Mouse (Mus musculus) embryonic facial prominence, embryonic 15.5 days (tissue): Measurements from ENCODE around the gene Prr7. TPM values are rescaled to one million over a fixed set of nuclear protein-coding genes. Genes with fewer than 3 reads are reported as not detected.

ENCODE experiments used
- ATAC-seq: fragments of 200-750 bp; cut with Nextera tagmentation; 2 replicates; pipeline ENCODE4 v1.8.0; 2017; ENCODE audit warnings: low read depth, moderate TSS enrichment; ENCODE audit not compliant: insufficient number of reproducible peaks, low FRiP score, low TSS enrichment
- H3K27ac ChIP-seq: fragments of 300-500 bp; sonication (generic); replicated peaks from 2 replicates; pipeline ENCODE4 v1.5.1; 2015; ENCODE audit warnings: mild to moderate bottlenecking, inconsistent platforms
- H3K27me3 ChIP-seq: fragments of 300-500 bp; sonication (generic); 2 replicates; pipeline ENCODE4 v1.6.1; 2015; ENCODE audit warnings: inconsistent platforms
- H3K36me3 ChIP-seq: fragments of 300-500 bp; sonication (generic); 2 replicates; pipeline ENCODE4 v1.6.1; 2015; ENCODE audit warnings: mild to moderate bottlenecking, inconsistent platforms
- H3K4me1 ChIP-seq: fragments of 300-500 bp; sonication (generic); 2 replicates; pipeline ENCODE4 v1.6.1; 2015; ENCODE audit warnings: inconsistent platforms
- H3K4me2 ChIP-seq: fragments of 300-500 bp; sonication (generic); replicated peaks from 2 replicates; pipeline ENCODE4 v1.6.1; 2015; ENCODE audit warnings: mild to moderate bottlenecking, inconsistent platforms
- H3K4me3 ChIP-seq: fragments of 300-500 bp; sonication (generic); replicated peaks from 2 replicates; pipeline ENCODE4 v1.5.1; 2015; ENCODE audit warnings: mild to moderate bottlenecking, inconsistent platforms
- H3K9ac ChIP-seq: fragments of 300-500 bp; sonication (generic); 2 replicates; pipeline ENCODE4 v1.6.1; 2015; ENCODE audit warnings: inconsistent platforms
- H3K9me3 ChIP-seq: fragments of 300-500 bp; sonication (generic); replicated peaks from 2 replicates; pipeline ENCODE4 v1.6.1; 2016; ENCODE audit warnings: inconsistent platforms
- WGBS: fragments of 180-500 bp; shearing (Covaris S2); methylation state at CpG from one replicate; pipeline ENCODE4 v1.1.7; 2015; 5-methylcytosine and 5-hydroxymethylcytosine counted together
- microRNA-seq: library from miRNA; unstranded; fragments of <30 nt; microRNA quantifications from one replicate; pipeline ENCODE4, GENCODE M21; 2016; ENCODE audit warnings: borderline number of aligned reads
- polyA plus RNA-seq: library from polyadenylated mRNA; unstranded; fragments of >200 nt; fragmentation: Nextera tagmentation; extraction: Ambion mirVana; gene quantifications from 2 replicates; pipeline ENCODE4 v1.2.1, GENCODE M21; 2015

The Prr7 gene
- polyA plus RNA-seq, 1 experiment from 2014 or later: 1.5 TPM

DNA sequence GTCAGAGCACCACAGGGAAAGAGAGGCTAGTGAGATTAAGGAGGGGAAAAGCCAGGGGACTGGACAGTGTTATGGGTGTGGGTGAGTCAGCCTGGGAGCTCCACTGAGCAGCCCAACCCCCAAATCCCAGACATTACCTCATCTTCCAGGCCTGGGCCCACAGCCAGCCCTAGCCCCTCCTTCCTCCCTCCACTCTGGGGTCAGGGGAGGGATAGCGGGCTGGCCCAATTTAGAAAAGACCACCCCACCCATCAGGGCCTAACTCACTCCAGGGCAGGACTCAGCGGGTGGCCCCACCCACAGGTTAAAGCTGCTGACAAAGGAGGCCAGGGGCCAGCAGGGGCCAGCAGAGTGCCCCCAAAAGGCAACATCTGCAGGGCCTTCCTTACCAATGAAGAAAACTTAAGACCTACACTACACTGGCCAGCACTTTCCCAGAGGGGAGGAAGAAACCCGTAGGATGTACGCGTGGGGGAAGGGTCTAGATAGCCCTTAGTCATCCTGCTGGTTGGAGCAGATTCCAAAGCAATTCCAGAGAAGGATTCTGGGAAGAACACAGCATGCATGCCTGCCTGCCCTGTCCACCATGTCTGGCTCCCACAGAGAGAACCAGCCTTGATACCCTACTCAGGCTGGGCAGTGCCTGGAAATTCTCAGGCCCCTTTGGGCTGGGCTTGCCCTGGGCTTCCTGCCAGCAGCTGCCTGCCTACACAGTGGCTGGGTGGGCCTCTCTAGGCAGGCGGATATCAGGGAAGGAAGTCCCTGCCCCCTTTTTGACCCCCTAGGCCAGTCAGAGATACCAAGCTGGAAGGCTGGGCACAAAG is 46.8 kb downstream of the Prr7 start:
- H3K4me1 ChIP-seq: peaks cover 45% of the 10 kb centered on the region
- no peaks in the 10 kb centered on the region for H3K27me3 ChIP-seq
- peak; percentile 83 for ATAC-seq
- peak overlapping the region; percentile 5; the same call in 1 of the 2 replicates for H3K9ac ChIP-seq
- peaks cover 46% of the 10 kb centered on the region for H3K36me3 ChIP-seq
- H3K4me3 ChIP-seq: peak overlapping the region; percentile 63
- H3K9me3 ChIP-seq: no peaks in the 10 kb centered on the region
- 9% methylated on average over 6 of the region's 6 CpGs for WGBS
- peak overlapping the region; percentile 88 for H3K27ac ChIP-seq
- H3K4me2 ChIP-seq: peak overlapping the region; percentile 76

DNA sequence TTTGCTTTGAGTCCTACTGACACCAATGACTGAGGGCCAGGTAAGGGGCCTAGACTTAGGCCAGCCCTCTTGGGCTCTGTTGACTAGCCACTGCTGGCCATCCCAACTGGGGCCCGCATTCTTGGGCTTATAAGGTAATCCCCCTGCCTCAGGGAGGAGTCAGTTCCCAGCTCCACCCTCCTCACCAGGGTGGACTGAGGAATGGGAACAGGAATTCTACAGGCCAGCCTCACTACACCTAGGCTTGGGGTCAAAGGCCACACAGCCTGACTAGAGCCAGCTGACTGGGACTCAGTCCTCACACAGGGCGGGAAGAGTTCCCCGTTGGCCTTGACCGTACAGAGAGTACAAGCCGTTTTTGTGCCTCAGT is 47.4 kb downstream of the Prr7 start:
- H3K36me3 ChIP-seq: peaks cover 40% of the 10 kb centered on the region
- H3K27ac ChIP-seq: peak overlapping the region; percentile 88
- 28% methylated on average over 5 of the region's 5 CpGs for WGBS
- peak overlapping the region; percentile 5; the same call in 1 of the 2 replicates for H3K9ac ChIP-seq
- peak overlapping the region; percentile 63 for H3K4me3 ChIP-seq
- H3K9me3 ChIP-seq: no peaks in the 10 kb centered on the region
- H3K4me1 ChIP-seq: peaks cover 45% of the 10 kb centered on the region
- no peaks in the 10 kb centered on the region for H3K27me3 ChIP-seq
- no peak for ATAC-seq
- H3K4me2 ChIP-seq: peak overlapping the region; percentile 76

DNA sequence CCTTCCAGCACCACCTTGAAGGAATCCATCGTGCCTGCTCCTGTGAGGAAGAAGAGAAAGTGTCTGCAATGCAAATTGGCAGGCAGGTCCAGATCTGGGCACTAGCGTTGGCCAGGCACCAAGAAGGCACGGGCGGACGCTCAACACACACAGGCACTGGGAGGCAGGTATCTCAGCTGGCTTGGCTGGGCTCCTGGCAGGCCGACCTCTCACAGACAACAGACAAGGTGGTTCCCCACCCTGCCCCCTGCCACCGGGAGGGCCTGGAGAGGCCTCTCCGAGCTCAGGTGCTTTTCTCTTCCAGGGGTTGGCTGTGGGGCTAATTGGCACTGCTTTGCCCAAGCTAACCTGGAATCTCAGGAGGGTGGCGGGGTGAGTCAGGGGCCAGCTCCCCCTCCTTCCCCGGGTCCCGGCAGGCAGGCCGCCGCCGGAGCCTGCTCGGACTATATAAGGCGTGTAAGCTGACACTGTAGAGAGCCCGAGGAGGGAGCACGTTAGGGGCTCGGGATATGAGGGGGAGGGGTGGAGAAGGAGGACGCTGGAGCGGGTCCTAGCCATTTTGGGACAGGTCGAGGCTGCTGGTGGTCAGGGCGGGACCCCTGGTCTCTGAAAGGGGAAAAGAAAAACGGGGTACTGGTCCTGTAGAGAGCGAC is 48.4 kb downstream of the Prr7 start:
- peak overlapping the region; percentile 63 for H3K4me3 ChIP-seq
- peaks cover 30% of the 10 kb centered on the region for H3K36me3 ChIP-seq
- H3K9me3 ChIP-seq: no peaks in the 10 kb centered on the region
- H3K4me1 ChIP-seq: peaks cover 42% of the 10 kb centered on the region
- peak overlapping the region; percentile 76 for H3K4me2 ChIP-seq
- peak overlapping the region; percentile 88 for H3K27ac ChIP-seq
- ATAC-seq: peak; percentile 72
- H3K9ac ChIP-seq: peak overlapping the region; percentile 66
- H3K27me3 ChIP-seq: no peaks in the 10 kb centered on the region
- under 1% methylated on average over 25 of the region's 25 CpGs for WGBS

DNA sequence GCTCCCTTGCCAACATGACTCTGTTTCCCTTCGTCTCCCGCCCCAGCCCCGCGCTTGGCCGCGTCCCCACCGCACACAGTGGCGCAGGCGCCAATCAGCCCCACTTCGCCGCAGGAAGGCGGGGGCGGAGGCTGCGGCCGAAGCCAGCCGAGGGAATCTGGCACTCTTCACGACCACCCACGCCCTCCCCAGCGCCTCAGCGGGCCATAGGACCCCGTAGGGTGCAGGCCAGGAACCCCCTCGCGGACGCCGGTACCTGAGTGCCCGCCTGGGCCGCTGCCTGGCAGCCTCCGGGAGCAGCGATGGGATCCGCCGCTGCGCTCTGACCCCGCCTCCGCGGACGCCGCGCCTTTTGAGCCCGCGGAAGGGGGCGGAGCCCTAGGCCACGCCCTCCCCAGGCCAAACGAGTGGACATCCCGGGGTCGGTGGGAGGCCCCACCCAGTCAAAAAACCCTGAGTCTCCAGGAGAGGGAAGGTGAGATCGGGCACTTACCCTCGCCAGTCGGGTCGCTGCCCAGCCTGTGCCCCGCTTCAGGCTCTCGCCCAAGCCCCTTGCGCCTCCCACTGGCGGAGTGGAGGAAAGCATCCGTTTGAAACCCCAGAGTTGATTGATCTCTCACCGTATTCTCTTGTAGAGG is 49.2 kb downstream of the Prr7 start, which contains the start of gene Pdlim7:
Gene Pdlim7, minus strand, starts transcription at position 566 of the 638 bp plus-strand sequence.
- Histone ChIP-seq H3K36me3 (peaks cover 22% of the 10 kb centered on the region), H3K27ac (peak within 1 kb of the TSS; percentile 88), H3K4me2 (peak within 1 kb of the TSS; percentile 76), H3K9ac (peak within 1 kb of the TSS; percentile 66), H3K9me3 (no peaks in the 10 kb centered on the region), H3K4me3 (peak within 1 kb of the TSS; percentile 63), H3K4me1 (peaks cover 42% of the 10 kb centered on the region), H3K27me3 (no peaks in the 10 kb centered on the region)
- peak; percentile 78 for ATAC-seq
- WGBS: under 1% methylated on average over 55 of the region's 55 CpGs

DNA sequence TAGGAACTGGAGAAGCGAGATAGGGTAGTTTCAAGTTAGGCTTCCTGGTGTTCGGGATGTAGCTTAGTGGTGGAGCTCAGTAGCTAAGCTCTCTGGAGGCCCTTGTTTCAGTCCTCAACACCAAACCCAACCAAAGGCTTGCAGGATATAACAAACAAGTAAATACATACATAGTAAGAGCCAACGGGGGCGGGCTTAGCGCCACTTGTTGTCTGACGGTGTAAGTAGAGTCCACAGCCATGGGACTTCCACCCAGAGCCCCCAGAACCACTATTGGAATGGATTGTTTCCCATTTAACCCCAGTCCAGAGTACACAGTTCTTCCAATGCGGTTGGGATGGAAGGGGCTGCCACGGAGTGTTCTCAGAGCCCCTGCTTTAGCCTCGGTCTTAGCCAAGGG is 49.8 kb downstream of the Prr7 start:
- no peaks in the 10 kb centered on the region for H3K27me3 ChIP-seq
- peaks cover 36% of the 10 kb centered on the region for H3K4me1 ChIP-seq
- peaks cover 16% of the 10 kb centered on the region for H3K36me3 ChIP-seq
- H3K9ac ChIP-seq: no peak overlapping the region
- WGBS: 33% methylated on average over 9 of the region's 9 CpGs
- ATAC-seq: no peak
- peak overlapping the region; percentile 76 for H3K4me2 ChIP-seq
- H3K27ac ChIP-seq: no peak overlapping the region
- H3K4me3 ChIP-seq: peak overlapping the region; percentile 63
- no peaks in the 10 kb centered on the region for H3K9me3 ChIP-seq

DNA sequence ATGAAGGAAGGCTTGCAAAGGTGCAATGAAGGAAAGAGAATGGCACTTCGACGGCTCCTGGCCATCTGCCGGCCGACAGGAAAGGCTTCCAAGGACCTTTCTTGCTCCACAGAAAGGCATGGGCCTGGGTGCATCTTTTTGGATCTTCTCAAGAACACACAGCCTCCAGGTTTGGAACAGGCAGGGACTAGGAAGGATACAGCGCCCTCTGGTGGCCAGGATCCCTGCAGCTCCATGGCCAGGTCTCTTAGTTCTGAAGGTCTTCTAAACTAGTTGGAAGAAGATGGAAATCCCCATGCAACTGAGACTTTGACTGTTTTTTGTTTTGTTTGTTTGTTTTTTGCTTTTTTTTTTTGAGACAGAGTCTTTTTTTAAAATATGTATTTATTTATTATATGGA is 52.9 kb downstream of the Prr7 start:
- Histone ChIP-seq H3K27ac (no peak overlapping the region), H3K9ac (no peak overlapping the region), H3K9me3 (0 out of 2 replicates have a peak, but pooled peaks cover 2% of the 10 kb centered on the region), H3K27me3 (no peaks in the 10 kb centered on the region), H3K4me1 (peaks cover 6% of the 10 kb centered on the region), H3K36me3 (no peaks in the 10 kb centered on the region), H3K4me3 (no peak overlapping the region), H3K4me2 (no peak overlapping the region)
- no peak for ATAC-seq
- WGBS: 6% methylated on average over 5 of the region's 5 CpGs

DNA sequence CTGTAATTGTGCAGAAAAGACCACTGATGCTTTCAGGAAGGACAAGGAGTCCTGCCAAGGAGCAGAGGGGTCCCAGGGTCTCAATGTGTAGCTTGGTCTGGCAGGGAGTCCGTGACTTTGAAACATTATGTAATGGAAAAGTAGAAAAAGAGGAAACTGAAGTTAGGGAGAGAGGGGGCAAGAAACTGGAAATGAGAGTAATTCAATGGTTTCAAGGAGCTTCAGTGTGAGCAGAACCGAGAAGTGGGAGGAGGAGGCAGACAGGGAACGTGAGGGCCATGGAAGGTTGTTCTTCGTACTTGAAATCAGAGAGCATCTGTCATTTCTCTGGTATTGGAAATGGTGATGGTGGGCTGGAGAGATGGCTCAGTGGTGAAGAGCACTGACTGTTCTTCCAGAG is 55.5 kb downstream of the Prr7 start:
- H3K4me3 ChIP-seq: no peak overlapping the region
- H3K27me3 ChIP-seq: no peaks in the 10 kb centered on the region
- 68% methylated on average over 4 of the region's 4 CpGs for WGBS
- H3K27ac ChIP-seq: no peak overlapping the region
- H3K36me3 ChIP-seq: no peaks in the 10 kb centered on the region
- H3K9me3 ChIP-seq: 0 out of 2 replicates have a peak, but pooled peaks cover 2% of the 10 kb centered on the region
- no peak overlapping the region for H3K9ac ChIP-seq
- ATAC-seq: no peak
- no peaks in the 10 kb centered on the region for H3K4me1 ChIP-seq
- no peak overlapping the region for H3K4me2 ChIP-seq

DNA sequence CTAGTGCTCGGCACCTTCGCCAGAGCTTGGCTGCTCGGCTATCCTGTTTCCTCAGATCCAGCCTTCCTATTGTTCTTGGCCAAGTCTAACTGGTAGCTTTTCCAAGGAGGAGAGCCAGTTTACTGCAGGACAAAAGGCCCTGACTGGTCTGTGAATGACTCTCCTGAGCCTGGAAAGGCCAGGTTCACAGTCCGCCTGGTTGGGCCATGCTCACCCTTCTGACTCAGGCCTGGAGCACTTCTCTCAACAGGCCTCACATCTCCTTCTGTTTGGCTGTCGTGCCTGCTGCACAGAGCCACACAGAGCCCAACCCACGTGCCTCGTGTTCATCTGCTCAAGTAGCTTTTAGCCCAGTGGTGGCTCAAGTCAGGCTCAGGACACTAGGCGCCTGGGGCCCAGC is 58.7 kb downstream of the Prr7 start:
- H3K9me3 ChIP-seq: 0 out of 2 replicates have a peak, but pooled peaks cover 2% of the 10 kb centered on the region
- 52% methylated on average over 8 of the region's 8 CpGs for WGBS
- no peak overlapping the region for H3K4me3 ChIP-seq
- no peak overlapping the region for H3K27ac ChIP-seq
- no peaks in the 10 kb centered on the region for H3K27me3 ChIP-seq
- no peaks in the 10 kb centered on the region for H3K4me1 ChIP-seq
- no peak for ATAC-seq
- no peak overlapping the region for H3K4me2 ChIP-seq
- no peaks in the 10 kb centered on the region for H3K36me3 ChIP-seq
- no peak overlapping the region for H3K9ac ChIP-seq

Small RNA genes lying within 50 kb of the gene (microRNA-seq; reads per million reads assigned to microRNA genes)
- gene Mir6943 (not detected), gene Mir6944 (17.6 reads per million, percentile 34 among the genes with 10 or more reads in this experiment), gene Mir6945 (1.7 reads per million, percentile 3 among the genes with 10 or more reads in this experiment)

Other genes with a start within 250 kb of the Prr7 start
- 415 and 433 TPM in 2 replicates for gene Prelid1, start 143.8 kb upstream of the Prr7 start, polyA plus RNA-seq
- 135 and 137 TPM in 2 replicates for gene Rab24, start 142.3 kb upstream of the Prr7 start, polyA plus RNA-seq
- gene Mxd3, start 134.4 kb upstream of the Prr7 start, polyA plus RNA-seq: 40.9 and 44.0 TPM in 2 replicates
- gene Lman2, start 101.5 kb upstream of the Prr7 start, polyA plus RNA-seq: 100.0 and 110 TPM in 2 replicates
- 2.1 and 2.5 TPM in 2 replicates for gene Rgs14, start 94.5 kb upstream of the Prr7 start, polyA plus RNA-seq
- 0.11 TPM in 1 of 2 replicates, not detected in the other for gene Slc34a1, start 66.1 kb upstream of the Prr7 start, polyA plus RNA-seq
- not detected in 2 replicates for gene Pfn3, start 49.0 kb upstream of the Prr7 start, polyA plus RNA-seq
- 0.16 TPM in 1 of 2 replicates, not detected in the other for gene F12, start 37.5 kb upstream of the Prr7 start, polyA plus RNA-seq
- gene Grk6, start 19.2 kb upstream of the Prr7 start, polyA plus RNA-seq: 43.8 and 45.1 TPM in 2 replicates
- 190 and 193 TPM in 2 replicates for gene Dbn1, start 23.8 kb downstream of the Prr7 start, polyA plus RNA-seq
- 165 and 180 TPM in 2 replicates for gene Pdlim7, start 49.4 kb downstream of the Prr7 start, polyA plus RNA-seq
- 5.5 and 6.3 TPM in 2 replicates for gene Dok3, start 65.0 kb downstream of the Prr7 start, polyA plus RNA-seq
- 61.4 and 66.2 TPM in 2 replicates for gene Ddx41, start 72.4 kb downstream of the Prr7 start, polyA plus RNA-seq
- gene Fam193b, start 106.9 kb downstream of the Prr7 start, polyA plus RNA-seq: 43.4 and 46.0 TPM in 2 replicates
- gene Tmed9, start 109.5 kb downstream of the Prr7 start, polyA plus RNA-seq: 163 and 178 TPM in 2 replicates
- 30.3 and 32.3 TPM in 2 replicates for gene B4galt7, start 135.6 kb downstream of the Prr7 start, polyA plus RNA-seq
- gene Caml, start 158.7 kb downstream of the Prr7 start, polyA plus RNA-seq: 59.7 and 64.7 TPM in 2 replicates
- 31.0 and 32.1 TPM in 2 replicates for gene Ddx46, start 170.8 kb downstream of the Prr7 start, polyA plus RNA-seq
- gene B230219D22Rik, start 228.9 kb downstream of the Prr7 start, polyA plus RNA-seq: 59.5 and 60.3 TPM in 2 replicates